ENCODE assay signal across 8 mouse cellular contexts in genomic region chr9:41273839-41274271, GRCm38 (mm10).
A peak's percentile ranks its signal among the peaks of the same experiment; 100 is the strongest.
DNase-seq lines count a peak whose midpoint lies in the region; ATAC-seq and TF ChIP-seq lines count a peak whose summit lies in the region.

No protein-coding gene starts in this region.

- peak overlapping the region; percentile 43 for H3K4me3 ChIP-seq in lung, embryonic 15.5 days
- no peak overlapping the region for H3K4me3 ChIP-seq in lung, adult 2 months (replicated peaks; ENCODE audit: extremely low read depth, low read depth, low read length)
- peak overlapping the region; percentile 30 for H3K4me3 ChIP-seq in forebrain, embryonic 11.5 days (ENCODE audit: low read depth, low read length)
- peak overlapping the region; percentile 45 for H3K4me3 ChIP-seq in intestine, embryonic 16.5 days (ENCODE audit: low read length)
- H3K4me3 ChIP-seq in stomach, embryonic 14.5 days (ENCODE audit: low read depth, low read length) = peak overlapping the region; percentile 31

- 7% methylated on average over 13 of the region's 13 CpGs for WGBS in lung, embryonic 15.5 days
- 17% methylated on average over 13 of the region's 13 CpGs for WGBS in lung, adult 2 months
- 4% methylated on average over 13 of the region's 13 CpGs for WGBS in forebrain, embryonic 11.5 days
- 10% methylated on average over 13 of the region's 13 CpGs for WGBS in intestine, embryonic 16.5 days
- WGBS in stomach, embryonic 14.5 days = 5% methylated on average over 13 of the region's 13 CpGs

- no peak overlapping the region for H3K27ac ChIP-seq in lung, embryonic 15.5 days
- peak overlapping the region; percentile 83 for H3K27ac ChIP-seq in forebrain, embryonic 11.5 days (ENCODE audit: low read depth, low read length)
- 0 out of 2 replicates have a peak overlapping the region, but pooled peaks have one; percentile 6 for H3K27ac ChIP-seq in intestine, embryonic 16.5 days (ENCODE audit: low read length)
- peak overlapping the region; percentile 21; the same call in 1 of the 2 replicates for H3K27ac ChIP-seq in stomach, embryonic 14.5 days (ENCODE audit: low read length)

- H3K4me1 ChIP-seq in lung, embryonic 15.5 days = peaks cover 14% of the 10 kb centered on the region
- H3K4me1 ChIP-seq in lung, adult 2 months (ENCODE audit: control insufficient read depth, insufficient read depth, low read length) = peaks cover 3% of the 10 kb centered on the region; the same call in 1 of the 2 replicates
- no peaks in the 10 kb centered on the region; the same call in 1 of the 2 replicates for H3K4me1 ChIP-seq in forebrain, embryonic 11.5 days (replicated peaks; ENCODE audit: control insufficient read depth, insufficient read depth, low read length)
- H3K4me1 ChIP-seq in intestine, embryonic 16.5 days (ENCODE audit: control insufficient read depth, insufficient read depth, low read length) = peaks cover 4% of the 10 kb centered on the region; the same call in 1 of the 2 replicates
- H3K4me1 ChIP-seq in stomach, embryonic 14.5 days (ENCODE audit: control insufficient read depth, insufficient read depth, low read length) = peaks cover 7% of the 10 kb centered on the region

- DNase-seq in lung, adult 2 months = no peak
- peak; percentile 58 for DNase-seq in forebrain, embryonic 11.5 days (ENCODE audit: low spot score)
- DNase-seq in urinary bladder, adult 2 months (ENCODE audit: low spot score) = no peak

- H3K9me3 ChIP-seq in lung, embryonic 15.5 days = no peaks in the 10 kb centered on the region
- peaks cover 3% of the 10 kb centered on the region; the same call in 1 of the 2 replicates for H3K9me3 ChIP-seq in forebrain, embryonic 11.5 days (ENCODE audit: control insufficient read depth, low read length)
- no peaks in the 10 kb centered on the region for H3K9me3 ChIP-seq in intestine, embryonic 16.5 days (ENCODE audit: control insufficient read depth, low read length)
- no peaks in the 10 kb centered on the region for H3K9me3 ChIP-seq in stomach, embryonic 14.5 days (ENCODE audit: control insufficient read depth, low read depth, low read length)

- H3K4me2 ChIP-seq in lung, embryonic 15.5 days = peak overlapping the region; percentile 86
- H3K4me2 ChIP-seq in forebrain, embryonic 11.5 days (ENCODE audit: low read depth, low read length, severe bottlenecking) = peak overlapping the region; percentile 64
- peak overlapping the region; percentile 63 for H3K4me2 ChIP-seq in intestine, embryonic 16.5 days (ENCODE audit: low read depth, low read length)
- H3K4me2 ChIP-seq in stomach, embryonic 14.5 days (replicated peaks; ENCODE audit: low read depth, low read length) = peak overlapping the region; percentile 78

- H3K9ac ChIP-seq in lung, embryonic 15.5 days = peak overlapping the region; percentile 43
- H3K9ac ChIP-seq in forebrain, embryonic 11.5 days (ENCODE audit: low read length) = peak overlapping the region; percentile 41
- H3K9ac ChIP-seq in intestine, embryonic 16.5 days (ENCODE audit: low read depth, low read length) = peak overlapping the region; percentile 55; the same call in 1 of the 2 replicates
- no peak overlapping the region for H3K9ac ChIP-seq in stomach, embryonic 14.5 days (replicated peaks; ENCODE audit: low read depth, low read length)

- no peaks in the 10 kb centered on the region for H3K36me3 ChIP-seq in lung, embryonic 15.5 days
- no peaks in the 10 kb centered on the region for H3K36me3 ChIP-seq in forebrain, embryonic 11.5 days (ENCODE audit: control insufficient read depth, insufficient read depth, low read length)
- no peaks in the 10 kb centered on the region for H3K36me3 ChIP-seq in intestine, embryonic 16.5 days (ENCODE audit: control insufficient read depth, insufficient read depth, low read length)
- no peaks in the 10 kb centered on the region for H3K36me3 ChIP-seq in stomach, embryonic 14.5 days (ENCODE audit: control insufficient read depth, insufficient read depth, low read length)

- no peak for TF ChIP-seq CTCF in lung, adult 2 months (IDR thresholded peaks at IDR 0.05; ENCODE audit: insufficient read depth, low read length)

- no peak; the same call in 1 of the 2 replicates for ATAC-seq in lung, embryonic 15.5 days (ENCODE audit: borderline replicate concordance, extremely low read depth, low FRiP score, low TSS enrichment)
- ATAC-seq in forebrain, embryonic 11.5 days (replicated peaks; ENCODE audit: low FRiP score) = peak; percentile 81; the same call in 1 of the 2 replicates
- ATAC-seq in intestine, embryonic 16.5 days = no peak
- ATAC-seq in stomach, embryonic 14.5 days (ENCODE audit: insufficient number of reproducible peaks, insufficient read depth, low FRiP score, low read depth) = peak; percentile 42; the same call in 1 of the 2 replicates
- no peak for ATAC-seq in monocyte, adult 5-6 weeks (replicated peaks; ENCODE audit: insufficient number of reproducible peaks, low FRiP score, low TSS enrichment, poor library complexity, severe bottlenecking)
- no peak for ATAC-seq in inflammation-experienced regulatory T-cells, adult 6 months

- no peaks in the 10 kb centered on the region for H3K27me3 ChIP-seq in lung, embryonic 15.5 days
- no peaks in the 10 kb centered on the region for H3K27me3 ChIP-seq in forebrain, embryonic 11.5 days (ENCODE audit: control insufficient read depth, insufficient read depth, low read length)
- H3K27me3 ChIP-seq in intestine, embryonic 16.5 days (replicated peaks; ENCODE audit: control insufficient read depth, insufficient read depth, low read length) = no peaks in the 10 kb centered on the region; the same call in 1 of the 2 replicates
- no peaks in the 10 kb centered on the region for H3K27me3 ChIP-seq in stomach, embryonic 14.5 days (ENCODE audit: control insufficient read depth, insufficient read depth, low read length)

- TF ChIP-seq POLR2A in lung, adult 2 months (IDR thresholded peaks at IDR 0.05; ENCODE audit: borderline replicate concordance, extremely low read depth, low read depth, low read length) = no peak

Comparison
In these comparisons a context has a peak if more than half of its experiments do, and no peak if none do; other contexts are left out.
1. ATAC-seq: peak in forebrain, embryonic 11.5 days (single experiment) and stomach, embryonic 14.5 days (single experiment); none in lung, embryonic 15.5 days (single experiment), intestine, embryonic 16.5 days (single experiment), monocyte, adult 5-6 weeks (single experiment) and inflammation-experienced regulatory T-cells, adult 6 months (single experiment).
2. Peak in every context shown above with its lines, with median percentiles within 50 percentile points of each other: H3K4me2 ChIP-seq.